Mouse (Mus musculus): ENCODE data around the gene Dnm1. TPM values are rescaled to one million over a fixed set of nuclear protein-coding genes. Genes with fewer than 3 reads are reported as not detected.
A peak's percentile ranks its signal among the peaks of the same experiment; 100 is the strongest.

Gene Dnm1
- total RNA-seq, 2 experiments from 2014 or later, result 9.8 to 13.5 TPM

DNA sequence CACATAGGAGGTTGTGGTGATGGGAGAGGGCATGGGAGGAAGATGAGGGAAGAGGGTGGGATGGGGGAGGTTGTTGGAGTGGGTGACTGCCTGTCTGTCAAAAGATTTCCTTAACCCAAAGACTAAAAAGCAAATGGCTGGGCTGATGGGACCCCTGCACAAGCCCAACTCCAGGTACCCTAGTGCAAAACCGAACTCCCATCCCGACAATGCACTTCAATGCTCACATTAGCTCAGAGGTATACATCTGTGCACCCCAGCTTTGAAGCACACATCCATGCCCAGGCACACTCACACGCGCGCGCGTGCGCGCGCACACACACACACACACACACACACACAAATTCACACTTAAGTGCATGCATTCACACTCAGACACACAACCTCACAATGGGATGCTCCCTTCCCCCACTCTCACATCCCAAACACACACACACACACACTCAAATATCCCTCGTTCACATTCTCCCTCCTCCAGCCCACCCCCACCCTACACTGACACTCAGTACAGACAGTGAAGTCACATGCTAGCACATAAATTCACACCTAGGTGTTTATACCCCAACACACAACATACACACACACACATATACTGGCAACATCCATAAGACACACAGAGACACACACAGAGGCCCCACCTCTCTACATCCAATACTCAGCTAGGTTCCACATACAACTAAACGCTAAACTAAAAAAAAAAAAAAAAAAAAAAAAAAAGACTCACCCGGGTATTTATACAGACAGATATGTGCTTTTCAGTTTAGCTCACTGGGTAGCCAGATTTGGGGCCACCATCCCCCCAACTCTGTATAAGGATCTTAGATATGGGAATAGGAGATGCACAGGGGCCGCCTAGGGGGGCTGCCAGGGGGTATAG is 34.2 kb downstream of the Dnm1 start:
- no peak for DNase-seq
- intact Hi-C loops (cut with DNase I; ENCODE audit: low total_unique reads), result no loop called here

DNA sequence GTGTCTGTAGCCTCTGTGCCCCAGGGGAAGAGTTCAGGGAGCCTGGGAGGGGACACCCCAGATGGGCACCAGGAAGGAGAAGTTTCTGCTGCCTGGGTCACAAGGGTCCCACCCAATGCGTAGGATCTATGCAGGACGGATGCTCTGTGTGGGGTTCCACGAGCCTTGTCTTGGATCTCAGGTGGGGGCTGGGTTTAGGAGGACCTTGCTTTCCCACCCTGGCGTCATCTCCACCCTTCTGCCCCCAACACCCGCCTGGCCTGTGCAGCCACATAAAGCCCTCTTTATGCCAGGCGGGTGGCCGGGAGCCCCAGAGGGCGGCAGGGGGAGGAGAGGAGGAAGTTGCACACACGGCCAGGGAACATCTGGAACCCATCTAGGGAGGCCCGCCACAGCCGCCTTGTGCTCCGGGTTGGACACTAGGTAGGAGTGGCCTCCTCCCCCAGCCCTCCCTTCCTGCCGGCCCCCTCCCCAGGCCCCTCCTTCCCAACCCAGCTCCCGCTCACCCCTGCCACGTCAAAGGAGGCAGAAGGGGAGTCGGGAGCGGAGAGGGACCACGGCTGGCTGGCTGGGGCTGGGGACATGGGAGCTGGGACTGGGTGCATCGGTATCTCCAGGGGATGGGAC is 35.2 kb downstream of the Dnm1 start:
- DNase-seq, result peak; percentile 87
- intact Hi-C loops (cut with DNase I; ENCODE audit: low total_unique reads), result no loop called here

DNA sequence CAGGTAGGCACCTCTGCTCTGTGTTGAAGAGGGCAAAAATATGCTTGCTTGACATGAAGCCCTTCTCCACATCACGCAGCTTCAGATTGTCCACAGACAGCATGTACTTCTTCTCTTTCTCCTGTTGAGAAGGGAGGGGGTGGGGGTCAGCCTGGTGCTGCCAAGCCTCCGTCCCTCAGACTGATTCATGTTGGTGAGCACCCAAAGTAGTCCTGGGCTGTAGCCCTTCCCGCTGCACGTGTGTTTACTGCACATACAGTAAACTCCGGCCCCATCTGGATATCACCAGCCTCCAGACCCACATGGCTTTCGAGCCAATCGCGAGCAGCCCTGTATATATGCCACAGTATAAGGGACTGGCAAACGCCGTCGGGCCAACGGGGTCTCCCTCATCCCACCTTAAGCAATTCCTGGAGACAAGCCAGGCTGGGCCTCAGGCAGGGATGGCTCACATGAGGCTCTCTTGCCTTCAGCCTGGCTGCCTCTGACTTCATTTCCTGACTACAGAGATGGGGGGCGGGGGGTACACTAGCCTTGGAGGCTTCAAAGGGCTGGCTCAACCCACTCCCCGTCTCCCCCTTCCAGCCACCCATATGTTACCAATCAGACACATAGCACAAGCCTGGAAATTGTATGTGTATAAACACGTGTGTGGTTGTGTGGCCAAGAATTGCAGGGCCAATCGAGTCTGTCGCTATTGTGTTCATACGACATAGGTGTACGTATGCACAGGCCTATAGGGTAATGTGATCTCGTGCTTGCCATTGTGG is 36.1 kb downstream of the Dnm1 start:
- DNase-seq, result no peak
- intact Hi-C loops (cut with DNase I; ENCODE audit: low total_unique reads), result no loop called here

DNA sequence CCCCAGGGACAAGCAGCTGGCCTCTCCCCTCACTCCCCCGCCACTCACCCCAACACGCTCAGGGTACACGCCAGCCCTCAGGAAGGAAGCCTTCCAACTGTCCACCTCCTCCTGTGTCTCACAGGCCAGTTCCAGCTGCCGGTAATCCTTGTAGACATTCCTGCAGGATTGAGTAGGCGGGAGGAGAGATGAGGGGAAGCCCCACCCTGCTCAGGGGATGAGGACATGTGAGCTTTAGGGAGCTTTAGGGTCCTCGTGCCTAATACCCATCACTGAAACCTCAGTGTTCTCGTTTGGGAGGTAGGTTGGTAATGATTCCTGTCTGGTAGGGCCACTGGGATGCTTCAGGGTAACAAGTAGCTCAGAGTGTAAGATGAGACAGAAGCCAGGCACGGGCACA is 37.4 kb downstream of the Dnm1 start:
- peak; percentile 65 for DNase-seq

DNA sequence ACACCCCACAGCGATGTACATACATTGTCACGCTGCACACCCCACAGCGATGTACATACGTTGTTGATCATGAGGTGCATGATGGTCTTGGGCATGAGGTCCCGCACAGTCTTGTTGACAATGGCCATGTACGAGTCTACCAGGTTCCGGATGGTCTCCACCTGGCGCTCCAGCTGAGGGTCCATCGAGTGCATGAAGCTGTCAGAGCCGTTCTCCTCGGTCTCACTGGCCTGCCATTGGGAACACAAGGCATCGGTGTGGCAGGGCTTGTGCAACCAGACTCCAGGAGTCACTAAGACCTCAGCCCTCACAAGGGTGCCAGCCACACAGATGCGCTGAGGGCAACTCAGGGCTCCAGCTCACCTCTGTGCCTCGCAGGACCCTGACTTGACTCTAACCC is 38.3 kb downstream of the Dnm1 start:
- intact Hi-C loops (cut with DNase I; ENCODE audit: low total_unique reads), result no loop called here
- no peak for DNase-seq

More for the DNA sequence above, 37.4 kb downstream of the Dnm1 start:
- intact Hi-C loops (cut with DNase I; ENCODE audit: low total_unique reads), result no loop called here

DNA sequence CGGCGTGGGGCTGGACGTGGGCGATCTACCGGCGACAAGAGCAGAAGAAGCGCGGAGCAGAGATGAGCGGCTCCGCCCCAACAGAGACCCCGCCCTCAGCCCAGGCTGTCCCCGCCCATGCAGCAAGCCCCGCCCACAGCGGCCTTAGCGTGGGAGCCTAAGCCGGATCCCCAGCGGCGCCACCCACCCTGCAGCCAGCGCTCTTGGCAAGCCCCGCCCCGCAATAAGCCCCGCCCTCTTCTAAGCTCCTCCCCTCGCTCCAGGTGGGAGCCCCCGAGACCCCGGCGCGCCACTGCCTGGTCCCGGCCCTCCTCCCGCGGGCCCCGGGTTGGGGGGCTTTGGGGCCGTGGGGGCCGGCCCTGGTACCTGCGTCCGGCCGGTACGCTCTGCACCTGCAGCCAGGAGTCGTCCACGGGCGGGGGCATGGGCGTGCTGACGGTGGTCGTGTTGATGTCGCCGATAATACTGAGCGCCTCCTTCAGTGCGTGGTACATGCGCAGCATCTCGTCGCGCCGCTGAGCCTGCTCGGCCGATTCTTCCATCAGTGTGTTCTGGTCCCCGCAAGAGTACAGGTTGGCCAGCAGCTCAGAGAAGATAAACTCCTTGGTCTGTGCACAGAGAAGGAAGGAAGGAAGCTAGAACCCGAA is 40.7 kb downstream of the Dnm1 start:
- DNase-seq, result peak; percentile 84
- intact Hi-C loops (cut with DNase I; ENCODE audit: low total_unique reads), result no loop called here

DNA sequence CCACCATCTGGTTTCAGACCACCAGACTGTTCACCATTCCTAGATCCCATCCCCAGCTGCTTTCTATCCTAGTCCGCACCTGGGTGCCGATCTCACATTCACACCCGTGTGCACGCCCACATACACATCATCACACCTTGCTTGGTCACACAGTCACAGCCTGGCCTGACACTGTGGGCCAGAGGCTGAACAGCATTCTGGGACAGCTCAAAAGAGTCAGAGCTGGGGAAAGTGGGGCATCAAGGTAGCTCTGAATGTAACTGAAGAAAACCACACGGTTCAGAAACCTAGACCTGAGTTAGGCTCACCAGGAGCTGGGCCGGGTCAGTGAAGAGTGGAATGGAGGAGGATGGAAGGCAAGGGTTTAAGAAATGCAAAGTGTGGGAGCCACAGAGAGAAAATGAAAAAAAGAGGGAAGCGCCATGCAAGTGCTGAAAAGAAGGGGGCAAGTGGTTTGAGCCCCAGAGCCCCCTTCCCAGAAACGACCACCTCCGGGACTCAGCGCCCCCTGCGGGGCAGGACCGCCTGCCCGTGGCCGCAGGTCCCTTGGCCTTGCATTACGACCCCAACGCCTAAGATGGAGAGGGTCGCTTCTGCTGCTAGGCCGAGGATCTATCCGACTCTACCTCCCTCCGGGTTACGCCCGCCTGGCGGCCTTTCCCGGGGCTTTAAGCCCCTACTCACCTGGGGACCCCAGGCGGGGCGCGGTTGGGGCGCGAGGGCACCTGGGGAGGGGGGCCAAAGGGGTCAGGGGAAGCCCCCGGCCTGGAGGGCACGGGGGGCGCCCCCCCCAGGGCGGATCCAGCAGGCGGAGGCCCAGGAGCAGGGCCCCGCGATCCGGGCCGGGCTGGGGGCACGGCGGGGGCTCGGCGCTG is 41.5 kb downstream of the Dnm1 start:
- no peak for DNase-seq
- intact Hi-C loops (cut with DNase I; ENCODE audit: low total_unique reads), result no loop called here

DNA sequence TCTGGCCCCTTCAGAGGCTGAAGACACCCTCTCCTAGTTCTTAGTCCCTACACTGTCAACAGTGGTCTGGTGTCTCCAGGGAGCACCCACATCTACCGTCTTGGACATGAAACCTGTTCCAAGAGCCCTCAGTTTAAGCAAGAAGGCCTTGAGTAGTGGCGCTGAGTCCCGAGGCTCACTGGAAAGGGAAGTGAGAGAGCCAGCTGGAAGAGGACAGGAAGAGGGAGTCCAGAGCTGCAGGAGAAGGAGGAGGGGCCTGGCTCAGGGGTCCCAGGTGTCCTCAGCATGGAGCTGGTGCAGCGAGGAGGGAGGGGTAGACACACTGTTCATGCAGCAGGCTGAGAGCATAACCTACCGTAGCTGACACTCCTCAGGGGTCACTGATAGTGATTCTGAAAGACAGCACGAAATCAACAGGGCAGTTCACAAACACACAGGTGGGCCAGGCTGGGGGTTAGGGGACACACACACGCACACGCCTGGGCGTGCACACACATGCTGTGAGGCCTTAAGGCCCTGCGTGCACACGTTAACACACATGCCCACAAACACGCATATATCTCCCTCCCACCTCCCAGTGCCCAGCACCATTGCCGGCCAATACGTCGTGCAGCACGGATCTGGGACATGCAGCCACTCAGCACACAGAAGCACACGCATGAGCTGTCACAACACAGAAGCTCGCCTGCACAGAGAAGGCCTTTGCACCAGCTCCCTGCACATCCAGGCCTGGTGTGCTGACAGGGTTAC is 42.9 kb downstream of the Dnm1 start:
- DNase-seq, result no peak

DNA sequence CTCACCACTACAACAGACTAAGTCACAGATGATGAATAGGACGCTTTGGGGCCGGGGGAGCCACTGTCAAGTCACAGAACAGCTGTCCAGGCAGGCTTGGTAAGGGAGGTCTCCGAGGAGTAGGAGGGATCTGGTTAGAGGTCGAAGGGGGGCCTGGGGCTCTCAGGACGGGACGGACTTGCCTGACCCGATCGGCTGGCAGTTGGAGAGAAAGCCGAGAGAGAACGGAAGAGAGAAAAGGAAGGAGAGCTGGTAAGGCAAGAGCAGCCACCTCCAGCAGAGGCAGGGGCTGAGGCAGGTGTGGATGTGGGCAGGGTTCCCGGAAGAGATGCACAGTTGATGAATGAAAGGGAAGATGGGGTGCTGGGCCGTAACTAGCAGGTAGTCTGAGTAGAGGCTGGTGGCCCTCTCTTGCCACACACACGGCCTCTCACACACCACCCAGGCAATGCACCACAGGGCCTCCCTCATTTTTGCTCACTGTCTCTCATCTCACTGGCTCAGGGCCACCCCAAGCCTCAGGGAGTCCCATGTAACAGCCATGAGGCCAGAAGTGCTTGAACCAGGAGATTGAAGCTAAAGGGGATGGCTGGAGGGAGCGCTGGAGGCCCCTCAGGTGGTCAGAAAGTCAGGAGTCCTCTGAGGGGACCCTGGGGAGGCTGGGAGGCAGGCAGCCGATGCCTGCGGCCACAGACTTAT is 44.1 kb downstream of the Dnm1 start:
- no peak for DNase-seq
- intact Hi-C loops (cut with DNase I; ENCODE audit: low total_unique reads), result loop anchor here (5.0 kb wide), 1 partner anchor 43 kb away; the partner anchor contains the start of genes Ciz1 and Dnm1

More for the DNA sequence above, 42.9 kb downstream of the Dnm1 start:
- intact Hi-C loops (cut with DNase I; ENCODE audit: low total_unique reads), result no loop called here

DNA sequence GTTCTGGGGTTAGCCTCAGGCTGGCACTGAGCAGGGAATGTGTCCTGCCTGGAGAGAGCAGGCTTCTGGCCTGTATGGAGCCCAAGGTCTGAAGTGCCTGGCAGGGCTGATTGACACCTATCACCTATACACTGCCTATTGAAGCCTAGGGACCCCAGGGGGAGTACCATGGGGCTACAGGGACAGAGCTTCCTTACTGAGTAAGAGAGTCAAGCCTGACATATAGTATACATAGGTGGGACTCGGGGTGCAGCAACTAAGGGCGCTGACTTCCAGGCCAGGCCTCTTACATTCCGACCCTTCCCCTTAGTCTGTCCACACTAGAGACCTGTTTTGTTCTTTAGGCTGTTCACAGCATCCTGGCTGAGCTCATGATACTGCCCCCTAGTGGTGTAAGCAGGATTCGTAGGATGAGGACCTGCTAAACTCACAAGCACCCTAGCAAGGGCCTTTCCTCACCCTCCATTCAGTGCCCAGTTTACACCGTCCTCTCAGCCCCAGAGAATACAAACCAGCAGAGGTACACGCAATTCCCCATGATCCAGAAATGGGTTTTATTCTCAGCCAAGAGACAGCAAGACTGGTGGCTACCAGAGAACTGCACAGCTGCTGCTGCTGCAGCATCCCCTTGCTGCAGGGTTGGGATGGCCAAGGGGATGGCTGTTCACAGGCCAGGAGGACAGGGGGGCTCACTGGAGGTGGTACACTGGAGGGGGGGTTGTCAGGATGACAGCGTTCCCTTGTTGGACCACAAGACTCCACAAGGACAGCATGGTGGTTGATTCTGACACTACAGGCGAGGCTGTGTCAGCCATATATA is 45.0 kb downstream of the Dnm1 start:
- intact Hi-C loops (cut with DNase I; ENCODE audit: low total_unique reads), result loop anchor here (5.0 kb wide), 1 partner anchor 44 kb away; the partner anchor contains the start of genes Ciz1 and Dnm1
- DNase-seq, result peak; percentile 55

DNA sequence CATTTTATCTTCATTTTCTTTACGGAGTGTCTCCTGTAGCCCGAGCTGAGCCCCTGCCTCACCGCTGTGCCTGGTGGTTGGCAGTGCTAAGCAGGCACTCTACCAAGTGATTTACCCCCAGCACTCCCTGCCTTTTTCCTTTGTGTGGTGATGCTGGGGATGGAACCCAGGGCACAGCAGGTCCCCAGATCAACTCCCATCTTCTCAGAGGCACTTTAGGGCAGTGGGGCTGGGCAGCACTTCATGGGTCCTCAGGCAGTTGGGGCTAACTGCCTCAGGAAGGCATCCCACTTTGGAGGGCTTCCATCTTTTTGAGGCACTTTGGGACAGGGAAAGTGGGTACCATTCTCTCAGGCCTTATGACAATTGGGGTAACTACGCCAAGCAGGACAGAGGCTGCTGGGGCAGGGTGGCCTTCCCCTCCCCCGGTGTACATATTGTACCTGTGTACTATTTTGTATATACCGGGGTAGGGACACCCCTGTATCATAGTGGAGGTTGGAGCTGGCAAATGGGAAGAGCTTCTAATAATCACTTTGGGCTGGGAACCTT is 45.8 kb downstream of the Dnm1 start:
- intact Hi-C loops (cut with DNase I; ENCODE audit: low total_unique reads), result loop anchor here (5.0 kb wide), 1 partner anchor 45 kb away; the partner anchor contains the start of genes Ciz1 and Dnm1
- no peak for DNase-seq

DNA sequence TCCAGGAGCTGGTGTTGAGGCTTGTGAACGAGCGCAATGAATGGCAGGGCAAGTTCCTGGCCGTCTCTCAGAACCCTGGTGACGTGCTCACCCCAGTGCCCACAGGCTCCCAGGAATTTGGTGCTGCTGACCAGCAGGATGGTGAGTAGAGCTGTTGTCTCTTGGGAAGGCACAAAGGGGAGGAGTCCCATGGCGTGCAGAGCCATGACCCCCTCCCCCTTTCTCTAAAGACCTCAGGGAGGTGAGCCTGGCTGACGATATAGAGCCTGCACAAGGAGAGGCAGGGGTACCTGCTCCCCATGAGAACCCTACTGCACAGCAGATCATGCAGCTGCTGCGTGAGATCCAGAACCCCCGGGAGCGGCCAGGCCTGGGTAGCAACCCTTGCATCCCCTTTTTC is 47.0 kb downstream of the Dnm1 start:
- no peak for DNase-seq
- intact Hi-C loops (cut with DNase I; ENCODE audit: low total_unique reads), result loop anchor here (5.0 kb wide), 1 partner anchor 46 kb away; the partner anchor contains the start of genes Ciz1 and Dnm1

DNA sequence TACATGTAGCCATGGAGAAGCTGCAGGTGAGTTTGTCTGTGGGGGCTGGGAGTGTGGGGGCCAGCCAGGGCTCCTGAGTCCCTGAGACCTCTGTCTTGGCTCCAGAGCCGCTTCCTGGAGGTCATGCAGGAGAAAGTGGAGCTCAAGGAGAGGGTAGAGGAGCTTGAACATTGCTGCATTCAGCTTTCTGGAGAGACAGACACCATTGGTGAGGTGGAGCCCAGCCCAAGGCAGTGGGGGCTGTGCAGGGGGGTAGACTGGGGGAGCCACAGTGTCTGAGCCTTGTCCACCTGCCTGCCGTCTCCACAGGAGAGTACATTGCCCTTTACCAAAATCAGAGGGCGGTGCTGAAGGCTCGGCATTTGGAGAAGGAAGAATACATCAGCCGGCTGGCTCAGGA is 47.5 kb downstream of the Dnm1 start:
- no peak for DNase-seq
- intact Hi-C loops (cut with DNase I; ENCODE audit: low total_unique reads), result loop anchor here (5.0 kb wide), 1 partner anchor 47 kb away; the partner anchor contains the start of genes Ciz1 and Dnm1

DNA sequence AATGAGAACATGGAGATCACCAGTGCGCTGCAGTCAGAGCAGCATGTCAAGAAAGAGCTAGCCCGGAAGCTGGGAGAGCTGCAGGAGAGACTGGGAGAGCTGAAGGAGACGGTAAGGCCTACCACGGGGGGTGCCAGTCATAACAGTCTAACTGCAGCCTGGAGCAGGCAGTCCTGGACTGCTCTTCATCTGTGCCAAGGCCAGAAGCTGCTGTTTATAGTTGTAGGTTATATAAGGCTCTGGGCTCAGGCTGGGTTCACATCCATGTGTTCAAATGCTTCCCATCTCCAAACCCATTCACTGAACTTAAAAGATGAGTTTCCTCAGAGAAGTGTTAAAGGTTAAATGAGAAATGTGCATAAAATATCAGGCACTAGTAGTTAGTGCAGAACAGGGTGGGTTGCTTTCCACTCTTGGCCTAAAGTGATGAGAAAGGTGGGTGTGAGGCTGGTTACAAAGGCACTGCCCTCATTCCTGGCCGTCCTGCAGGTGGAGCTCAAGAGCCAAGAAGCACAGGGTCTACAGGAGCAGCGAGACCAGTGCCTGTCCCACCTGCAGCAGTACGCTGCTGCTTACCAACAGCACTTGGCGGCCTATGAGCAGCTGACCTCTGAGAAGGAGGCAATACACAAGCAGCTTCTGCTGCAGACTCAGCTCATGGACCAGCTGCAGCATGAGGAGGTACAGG is 48.8 kb downstream of the Dnm1 start:
- DNase-seq, result peak; percentile 56
- intact Hi-C loops (cut with DNase I; ENCODE audit: low total_unique reads), result no loop called here

DNA sequence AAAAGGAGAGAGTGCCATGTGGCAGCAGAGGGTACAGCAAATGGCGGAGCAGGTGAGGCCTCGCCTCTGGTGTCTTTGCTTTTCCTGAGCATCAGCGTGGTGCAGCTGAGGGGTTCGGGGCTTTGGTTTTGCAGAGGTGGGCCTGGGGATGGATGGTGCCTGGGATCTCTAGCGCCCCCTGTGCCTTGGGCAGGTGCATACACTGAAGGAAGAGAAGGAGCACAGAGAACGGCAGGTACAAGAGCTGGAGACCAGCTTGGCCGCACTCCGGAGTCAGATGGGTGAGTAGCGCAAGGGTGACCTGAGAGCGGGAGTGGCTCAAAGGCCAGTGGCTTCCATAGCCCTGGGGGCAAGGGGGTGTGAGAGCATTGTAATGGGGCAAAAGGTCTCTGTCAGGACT is 50.2 kb downstream of the Dnm1 start:
- intact Hi-C loops (cut with DNase I; ENCODE audit: low total_unique reads), result no loop called here
- no peak for DNase-seq

DNA sequence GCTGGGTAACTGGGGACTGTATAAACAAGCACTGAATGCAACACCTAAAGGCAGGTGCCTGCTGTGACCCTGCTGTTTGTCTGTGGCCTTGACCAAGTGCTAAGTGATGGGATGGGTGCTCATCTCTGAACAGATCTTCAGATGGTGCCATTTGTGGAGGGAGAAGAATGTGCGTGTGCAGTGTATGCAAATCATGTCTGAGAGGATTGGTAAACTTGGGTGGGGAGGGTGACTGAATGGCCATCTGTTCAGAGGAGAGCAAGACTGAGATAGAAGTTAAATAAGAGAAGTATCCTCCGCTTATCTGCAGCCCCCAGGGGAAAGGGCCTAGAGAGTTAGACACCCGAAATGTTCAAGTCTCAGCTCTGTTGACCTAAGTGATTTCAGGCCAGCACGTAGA is 53.7 kb downstream of the Dnm1 start:
- no peak for DNase-seq
- intact Hi-C loops (cut with DNase I; ENCODE audit: low total_unique reads), result no loop called here

Measured in gastrocnemius, postnatal 14 days (tissue).